Mouse (Mus musculus) megakaryocyte, embryonic 14.5 days (primary cell): ENCODE data around the gene Cisd3. TPM values are rescaled to one million over a fixed set of nuclear protein-coding genes. Genes with fewer than 3 reads are reported as not detected.

Experiments
- H3K27me3 ChIP-seq: replicated peaks from 2 replicates; pipeline ENCODE3; 2012; ENCODE audit warnings: inconsistent platforms
- H3K36me3 ChIP-seq: replicated peaks from 2 replicates; pipeline ENCODE3; 2012; ENCODE audit warnings: low read length, inconsistent platforms, mixed read lengths
- H3K4me1 ChIP-seq: 2 replicates; pipeline ENCODE4 v1.6.1; 2012; ENCODE audit warnings: inconsistent platforms
- H3K4me3 ChIP-seq: replicated peaks from 2 replicates; pipeline ENCODE3; 2012; ENCODE audit warnings: moderate library complexity, mild to moderate bottlenecking, inconsistent platforms
- H3K9me3 ChIP-seq: 2 replicates; pipeline ENCODE4 v1.6.1; 2012; ENCODE audit warnings: inconsistent platforms
- FLI1 ChIP-seq: IDR thresholded peaks from 2 replicates; pipeline ENCODE4 v1.6.1; 2012; ENCODE audit warnings: low read length, inconsistent platforms, mixed read lengths
- GATA1 ChIP-seq: IDR thresholded peaks from 3 replicates; pipeline ENCODE4 v1.6.1; 2012; ENCODE audit warnings: mixed read lengths, low read length, inconsistent platforms, borderline replicate concordance
- polyA plus RNA-seq: library from polyadenylated mRNA; stranded (reverse); fragments of >175 nt; gene quantifications from 2 replicates; pipeline ENCODE4 v1.2.3, GENCODE M21; 2012; ENCODE audit warnings: low replicate concordance; ENCODE audit not compliant: insufficient read depth

Cisd3 gene
- polyA plus RNA-seq, 1 experiment: 0.45 TPM

DNA sequence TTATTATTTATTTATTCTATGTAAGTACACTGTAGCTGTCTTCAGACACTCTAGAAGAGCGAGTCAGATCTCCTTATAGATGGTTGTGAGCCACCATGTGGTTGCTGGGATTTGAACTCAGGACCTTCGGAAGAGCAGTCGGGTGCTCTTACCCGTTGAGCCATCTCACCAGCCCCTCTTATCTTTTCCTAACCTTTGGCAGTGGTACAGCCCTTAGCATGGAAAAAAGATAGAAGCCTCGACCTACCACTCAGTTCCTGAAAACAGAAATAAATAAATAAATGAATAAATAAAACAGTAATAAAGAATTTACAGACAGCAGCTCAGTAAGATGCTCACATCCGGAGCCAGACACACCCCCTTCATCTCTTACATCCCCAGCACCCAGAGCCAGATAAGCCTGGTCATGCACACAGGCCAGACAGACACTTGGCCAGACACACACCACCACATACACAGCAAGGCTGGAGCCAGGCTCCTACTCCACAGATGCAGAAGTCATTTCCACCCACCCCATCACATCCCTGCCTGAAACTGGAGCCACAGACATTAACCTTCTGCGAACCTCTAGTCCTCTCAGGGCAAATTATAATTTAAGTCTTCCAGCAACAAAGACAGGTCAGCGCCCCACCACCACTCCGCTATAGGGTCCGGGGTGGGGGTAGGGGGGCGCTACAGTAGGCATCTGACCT lies 11.7 kb downstream of the Cisd3 start:
- peaks cover 54% of the 10 kb centered on the region for H3K4me1 ChIP-seq
- peaks cover 3% of the 10 kb centered on the region for H3K27me3 ChIP-seq
- H3K9me3 ChIP-seq: no peaks in the 10 kb centered on the region
- no peak overlapping the region for H3K4me3 ChIP-seq
- TF ChIP-seq FLI1 (no peak), GATA1 (no peak)
- peaks cover 19% of the 10 kb centered on the region for H3K36me3 ChIP-seq

DNA sequence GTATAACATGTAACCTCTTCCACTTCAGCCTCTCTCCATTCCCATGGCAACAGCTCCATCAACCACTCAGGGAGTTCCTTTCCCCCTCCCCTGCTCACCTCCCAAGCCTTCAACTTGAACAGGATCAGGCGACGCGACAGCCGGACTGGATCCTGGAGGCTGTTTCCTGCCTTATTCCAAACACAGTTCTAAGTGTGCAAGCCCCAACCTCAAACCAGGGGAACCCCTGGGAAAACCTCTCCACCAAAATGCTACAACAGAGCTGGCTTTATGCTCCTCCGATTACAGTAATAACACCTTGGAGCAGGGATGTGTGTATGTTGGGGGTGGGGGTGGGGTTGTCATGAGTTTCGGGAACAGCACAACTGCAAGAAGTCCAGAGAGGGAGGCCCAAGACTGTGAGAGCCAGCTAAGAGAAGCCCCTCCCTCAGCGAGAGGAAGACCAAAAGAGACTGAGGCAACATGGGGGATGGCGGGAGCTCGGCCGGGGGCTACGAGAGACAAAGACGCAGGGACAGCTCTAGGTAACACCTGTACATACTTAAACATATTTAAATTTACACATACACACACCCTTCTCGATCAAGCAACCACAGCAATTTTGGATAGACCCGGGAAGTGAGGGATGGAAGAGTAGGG lies 12.4 kb downstream of the Cisd3 start:
- H3K27me3 ChIP-seq: peaks cover 3% of the 10 kb centered on the region
- H3K4me1 ChIP-seq: peaks cover 58% of the 10 kb centered on the region
- no peaks in the 10 kb centered on the region for H3K9me3 ChIP-seq
- TF ChIP-seq FLI1: no peak
- no peak for TF ChIP-seq GATA1
- peaks cover 12% of the 10 kb centered on the region for H3K36me3 ChIP-seq
- peak overlapping the region; percentile 100 for H3K4me3 ChIP-seq

GRCm38 (mm10) chr11:97698741-97699611 lies 13.3 kb downstream of the Cisd3 start:
- peaks cover 62% of the 10 kb centered on the region for H3K4me1 ChIP-seq

GRCm38 (mm10) chr11:97699626-97700002 lies 14.0 kb downstream of the Cisd3 start:
- Histone ChIP-seq H3K4me3 (peak overlapping the region; percentile 100), H3K36me3 (peaks cover 8% of the 10 kb centered on the region), H3K4me1 (peaks cover 68% of the 10 kb centered on the region), H3K9me3 (no peaks in the 10 kb centered on the region), H3K27me3 (peaks cover 3% of the 10 kb centered on the region)
- TF ChIP-seq GATA1: no peak

More at GRCm38 (mm10) chr11:97698741-97699611, 13.3 kb downstream of the Cisd3 start:
- Histone ChIP-seq H3K27me3 (peaks cover 3% of the 10 kb centered on the region), H3K9me3 (no peaks in the 10 kb centered on the region), H3K36me3 (peaks cover 4% of the 10 kb centered on the region), H3K4me3 (peak overlapping the region; percentile 100)
- TF ChIP-seq GATA1 (no peak), FLI1 (no peak)

GRCm38 (mm10) chr11:97700003-97700745 lies 14.5 kb downstream of the Cisd3 start, which contains the start of gene Pcgf2:
Gene Pcgf2 (minus strand): TSS chr11:97700497.
- Histone ChIP-seq H3K4me3 (peak within 1 kb of the TSS; percentile 100), H3K4me1 (peaks cover 74% of the 10 kb centered on the region), H3K36me3 (peaks cover 10% of the 10 kb centered on the region), H3K27me3 (peaks cover 3% of the 10 kb centered on the region), H3K9me3 (no peaks in the 10 kb centered on the region)
- TF ChIP-seq FLI1 (no peak), GATA1 (no peak)

DNA sequence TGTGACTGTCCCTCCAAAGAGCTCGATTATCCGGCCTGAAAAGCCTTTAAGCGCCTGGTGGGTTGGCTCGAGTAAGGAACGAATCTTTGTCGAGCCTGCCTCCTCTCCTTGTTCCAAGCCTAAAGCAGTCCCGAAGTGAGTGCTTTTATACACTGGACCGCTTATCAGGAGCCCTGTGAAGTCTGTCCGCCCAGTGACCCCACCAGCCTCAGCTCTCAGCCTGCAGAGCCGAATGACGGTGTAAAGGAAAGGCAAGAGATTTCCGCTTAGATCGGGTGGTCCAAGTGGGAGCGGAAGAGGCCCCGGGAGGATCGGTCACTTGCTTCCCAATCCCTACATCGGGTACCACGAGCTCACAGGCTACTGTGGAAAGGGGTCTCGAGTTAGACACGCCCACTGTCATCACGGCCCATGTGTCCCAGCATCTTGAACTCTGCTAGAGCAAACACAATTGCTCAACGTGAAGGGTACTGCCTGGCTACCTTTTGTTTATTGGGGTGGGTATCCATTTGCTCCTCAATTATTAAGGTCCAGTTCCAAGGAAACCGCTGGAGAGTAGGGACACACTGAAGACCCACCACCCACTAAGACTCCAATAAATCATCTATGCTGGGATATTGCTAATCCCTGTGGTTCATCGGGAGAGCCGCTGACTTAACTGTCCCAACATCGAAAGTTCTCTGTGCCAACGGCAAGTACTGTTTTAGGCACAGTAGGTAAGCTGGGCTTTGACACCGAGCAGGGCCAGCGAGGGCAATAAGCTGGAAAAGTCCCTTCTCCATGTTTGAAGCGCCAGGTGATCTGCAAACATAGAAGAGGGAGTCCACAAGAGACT lies 15.3 kb downstream of the Cisd3 start:
- Histone ChIP-seq H3K4me1 (peaks cover 75% of the 10 kb centered on the region), H3K9me3 (no peaks in the 10 kb centered on the region), H3K27me3 (peaks cover 3% of the 10 kb centered on the region), H3K4me3 (peak overlapping the region; percentile 100), H3K36me3 (peaks cover 14% of the 10 kb centered on the region)
- no peak for TF ChIP-seq FLI1
- no peak for TF ChIP-seq GATA1

DNA sequence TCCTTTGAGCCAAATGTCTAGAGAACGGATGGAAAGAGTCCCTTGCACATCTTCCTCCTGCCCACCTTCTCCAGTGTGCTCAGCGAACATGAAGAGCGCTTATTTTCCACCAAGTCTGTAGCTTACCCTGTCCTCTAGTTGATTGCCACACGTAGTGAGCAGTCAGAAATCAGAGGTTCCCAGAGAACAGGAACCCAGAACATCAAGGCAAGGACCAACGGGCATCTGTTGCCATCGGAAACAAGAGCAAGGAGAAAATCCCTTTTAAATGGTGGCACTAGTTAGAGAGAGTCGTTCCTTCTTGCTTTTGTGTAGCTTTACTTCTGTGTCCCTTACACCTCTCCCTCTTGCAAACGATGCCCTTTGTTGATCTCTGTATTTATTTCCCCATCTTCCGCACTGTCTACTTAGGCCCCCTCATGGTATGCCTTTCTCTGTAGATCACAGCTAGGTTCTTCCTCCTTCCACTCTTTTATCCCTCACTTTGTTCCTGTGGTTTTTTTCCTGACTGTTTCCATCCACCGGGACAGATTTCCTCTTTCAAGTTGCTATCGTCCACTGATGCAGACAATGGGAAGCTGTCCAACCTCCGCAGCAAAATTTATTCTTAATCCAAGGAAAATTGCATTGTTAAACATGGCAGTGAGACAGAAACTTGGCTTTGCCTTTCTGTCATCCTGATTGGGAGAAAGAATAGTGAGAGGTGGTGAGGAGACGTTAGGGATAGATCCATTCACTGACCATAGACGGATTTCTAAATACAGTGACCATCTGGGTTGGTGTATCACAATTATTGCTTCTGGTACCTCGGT lies 16.2 kb downstream of the Cisd3 start:
- Histone ChIP-seq H3K4me3 (peak overlapping the region; percentile 100), H3K4me1 (peaks cover 77% of the 10 kb centered on the region), H3K27me3 (peaks cover 3% of the 10 kb centered on the region)

DNA sequence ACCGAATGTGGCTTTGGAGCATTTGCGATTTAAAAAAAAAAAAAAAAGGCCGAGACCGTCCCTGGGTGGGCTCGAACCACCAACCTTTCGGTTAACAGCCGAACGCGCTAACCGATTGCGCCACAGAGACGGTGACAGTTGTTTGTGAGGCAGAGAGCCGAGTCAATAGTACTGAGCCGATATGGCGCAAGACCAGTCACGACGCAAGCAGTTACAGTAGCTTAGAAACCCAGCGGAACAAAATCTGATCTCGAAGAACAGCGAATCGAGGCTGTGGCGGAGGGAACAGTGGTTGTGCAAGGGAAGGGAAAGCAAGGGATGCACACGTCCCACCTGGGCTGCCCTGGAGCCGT lies 16.7 kb downstream of the Cisd3 start:
- peaks cover 79% of the 10 kb centered on the region for H3K4me1 ChIP-seq
- peaks cover 28% of the 10 kb centered on the region for H3K36me3 ChIP-seq
- H3K4me3 ChIP-seq: peak overlapping the region; percentile 100
- H3K27me3 ChIP-seq: peaks cover 3% of the 10 kb centered on the region
- H3K9me3 ChIP-seq: no peaks in the 10 kb centered on the region
- TF ChIP-seq GATA1 (no peak), FLI1 (no peak)

More for the DNA sequence above, 16.2 kb downstream of the Cisd3 start:
- H3K9me3 ChIP-seq: no peaks in the 10 kb centered on the region
- peaks cover 22% of the 10 kb centered on the region for H3K36me3 ChIP-seq
- TF ChIP-seq FLI1 (no peak), GATA1 (no peak)
